Mouse (Mus musculus) embryonic facial prominence, embryonic 13.5 days (tissue): ENCODE data around the gene Eif2d. TPM values are rescaled to one million over a fixed set of nuclear protein-coding genes. Genes with fewer than 3 reads are reported as not detected.
A peak's percentile ranks its signal among the peaks of the same experiment; 100 is the strongest.

ENCODE experiments used
- ATAC-seq: fragments of 200-750 bp; cut with Nextera tagmentation; 2 replicates; pipeline ENCODE4 v1.8.0; 2017; ENCODE audit warnings: low read depth; ENCODE audit not compliant: insufficient number of reproducible peaks, insufficient read depth, low FRiP score, low TSS enrichment
- H3K27ac ChIP-seq: fragments of 300-500 bp; sonication (generic); 2 replicates; pipeline ENCODE4 v1.5.1; 2015; ENCODE audit warnings: moderate library complexity, mild to moderate bottlenecking, inconsistent platforms
- H3K27me3 ChIP-seq: fragments of 300-500 bp; sonication (generic); 2 replicates; pipeline ENCODE4 v1.6.1; 2015; ENCODE audit warnings: mild to moderate bottlenecking, inconsistent platforms
- H3K36me3 ChIP-seq: fragments of 300-500 bp; sonication (generic); 2 replicates; pipeline ENCODE4 v1.6.1; 2015; ENCODE audit warnings: mild to moderate bottlenecking, inconsistent platforms
- H3K4me1 ChIP-seq: fragments of 300-500 bp; sonication (generic); 2 replicates; pipeline ENCODE4 v1.6.1; 2015; ENCODE audit warnings: inconsistent platforms
- H3K4me2 ChIP-seq: fragments of 300-500 bp; sonication (generic); 2 replicates; pipeline ENCODE4 v1.6.1; 2015; ENCODE audit warnings: moderate library complexity, mild to moderate bottlenecking, inconsistent platforms
- H3K4me3 ChIP-seq: fragments of 300-500 bp; sonication (generic); 2 replicates; pipeline ENCODE4 v1.5.1; 2015; ENCODE audit warnings: mild to moderate bottlenecking, inconsistent platforms
- H3K9ac ChIP-seq: fragments of 300-500 bp; sonication (generic); 2 replicates; pipeline ENCODE4 v1.6.1; 2015; ENCODE audit warnings: mild to moderate bottlenecking, inconsistent platforms
- H3K9me3 ChIP-seq: fragments of 300-500 bp; sonication (generic); 2 replicates; pipeline ENCODE4 v1.6.1; 2016; ENCODE audit warnings: inconsistent platforms
- WGBS: fragments of 180-500 bp; shearing (Covaris S2); methylation state at CpG from one replicate; pipeline ENCODE4 v1.1.7; 2015; ENCODE audit warnings: mixed read lengths; 5-methylcytosine and 5-hydroxymethylcytosine counted together
- polyA plus RNA-seq: library from polyadenylated mRNA; unstranded; fragments of >200 nt; fragmentation: Nextera tagmentation; extraction: Ambion mirVana; gene quantifications from 2 replicates; pipeline ENCODE4 v1.2.1, GENCODE M21; 2015

The Eif2d gene
- polyA plus RNA-seq, 1 experiment from 2014 or later = 68.7 TPM

GRCm38 (mm10) chr1:131123522-131124265, 29.3 kb upstream of the Eif2d start:
- ATAC-seq = no peak
- no peaks in the 10 kb centered on the region for H3K9me3 ChIP-seq
- WGBS = 61% methylated on average over 10 of the region's 10 CpGs
- no peaks in the 10 kb centered on the region for H3K27me3 ChIP-seq
- no peak overlapping the region for H3K27ac ChIP-seq
- 0 out of 2 replicates have a peak, but pooled peaks cover 2% of the 10 kb centered on the region for H3K4me1 ChIP-seq
- H3K36me3 ChIP-seq = peaks cover 5% of the 10 kb centered on the region
- H3K4me2 ChIP-seq = no peak overlapping the region
- H3K4me3 ChIP-seq = no peak overlapping the region
- no peak overlapping the region for H3K9ac ChIP-seq

- H3K27ac ChIP-seq = no peak overlapping the region
- H3K4me2 ChIP-seq = no peak overlapping the region
- H3K9me3 ChIP-seq = no peaks in the 10 kb centered on the region
- WGBS = 77% methylated on average over 11 of the region's 11 CpGs
- peaks cover 23% of the 10 kb centered on the region for H3K36me3 ChIP-seq
- H3K9ac ChIP-seq = no peak overlapping the region
- no peak for ATAC-seq
- no peaks in the 10 kb centered on the region for H3K27me3 ChIP-seq
- no peak overlapping the region for H3K4me3 ChIP-seq
- H3K4me1 ChIP-seq = no peaks in the 10 kb centered on the region
Measured at GRCm38 (mm10) chr1:131125987-131126744, 26.8 kb upstream of the Eif2d start.

GRCm38 (mm10) chr1:131134231-131134630, 18.8 kb upstream of the Eif2d start:
- Histone ChIP-seq H3K9me3 (no peaks in the 10 kb centered on the region), H3K4me3 (no peak overlapping the region), H3K4me1 (peaks cover 5% of the 10 kb centered on the region), H3K36me3 (peaks cover 13% of the 10 kb centered on the region), H3K9ac (no peak overlapping the region), H3K27me3 (0 out of 2 replicates have a peak, but pooled peaks cover 3% of the 10 kb centered on the region), H3K27ac (no peak overlapping the region), H3K4me2 (no peak overlapping the region)
- 77% methylated on average over 6 of the region's 6 CpGs for WGBS
- ATAC-seq = no peak

GRCm38 (mm10) chr1:131134942-131135522, 17.9 kb upstream of the Eif2d start:
- Histone ChIP-seq H3K27me3 (0 out of 2 replicates have a peak, but pooled peaks cover 3% of the 10 kb centered on the region), H3K4me3 (no peak overlapping the region), H3K9me3 (no peaks in the 10 kb centered on the region), H3K9ac (0 out of 2 replicates have a peak overlapping the region, but pooled peaks have one; percentile 6), H3K4me2 (no peak overlapping the region), H3K27ac (no peak overlapping the region), H3K36me3 (peaks cover 5% of the 10 kb centered on the region), H3K4me1 (peaks cover 8% of the 10 kb centered on the region)
- no peak for ATAC-seq
- 75% methylated on average over 8 of the region's 8 CpGs for WGBS

- no peak overlapping the region for H3K27ac ChIP-seq
- 0 out of 2 replicates have a peak, but pooled peaks cover 3% of the 10 kb centered on the region for H3K27me3 ChIP-seq
- H3K9me3 ChIP-seq = no peaks in the 10 kb centered on the region
- no peaks in the 10 kb centered on the region for H3K36me3 ChIP-seq
- ATAC-seq = no peak
- H3K9ac ChIP-seq = no peak overlapping the region
- no peak overlapping the region for H3K4me3 ChIP-seq
- H3K4me2 ChIP-seq = no peak overlapping the region
- H3K4me1 ChIP-seq = peaks cover 8% of the 10 kb centered on the region
- WGBS = 73% methylated on average over 10 of the region's 10 CpGs
Measured at GRCm38 (mm10) chr1:131135960-131136629, 16.9 kb upstream of the Eif2d start.

GRCm38 (mm10) chr1:131137111-131137510, 15.9 kb upstream of the Eif2d start:
- no peak overlapping the region for H3K9ac ChIP-seq
- WGBS = 9% methylated on average over 5 of the region's 5 CpGs
- peak overlapping the region; percentile 85; the same call in 1 of the 2 replicates for H3K4me3 ChIP-seq
- H3K4me1 ChIP-seq = peaks cover 8% of the 10 kb centered on the region
- no peaks in the 10 kb centered on the region for H3K9me3 ChIP-seq
- H3K4me2 ChIP-seq = peak overlapping the region; percentile 88
- H3K27me3 ChIP-seq = 0 out of 2 replicates have a peak, but pooled peaks cover 3% of the 10 kb centered on the region
- no peaks in the 10 kb centered on the region for H3K36me3 ChIP-seq
- no peak overlapping the region for H3K27ac ChIP-seq
- no peak for ATAC-seq

GRCm38 (mm10) chr1:131137717-131138118, 15.3 kb upstream of the Eif2d start:
- H3K27ac ChIP-seq = peak overlapping the region; percentile 93; the same call in 1 of the 2 replicates
- H3K9ac ChIP-seq = peak overlapping the region; percentile 74
- peak overlapping the region; percentile 88 for H3K4me2 ChIP-seq
- peaks cover 8% of the 10 kb centered on the region for H3K4me1 ChIP-seq
- peak overlapping the region; percentile 85 for H3K4me3 ChIP-seq
- H3K27me3 ChIP-seq = 0 out of 2 replicates have a peak, but pooled peaks cover 3% of the 10 kb centered on the region
- no peaks in the 10 kb centered on the region for H3K9me3 ChIP-seq
- ATAC-seq = peak; percentile 66; the same call in 1 of the 2 replicates
- under 1% methylated on average over 36 of the region's 36 CpGs for WGBS
- H3K36me3 ChIP-seq = no peaks in the 10 kb centered on the region

GRCm38 (mm10) chr1:131138191-131139016, 14.6 kb upstream of the Eif2d start, which contains the start of gene Dyrk3:
Gene Dyrk3, minus strand, starts transcription at chr1:131138340.
- Histone ChIP-seq H3K27ac (peak within 1 kb of the TSS; percentile 93), H3K36me3 (no peaks in the 10 kb centered on the region), H3K9me3 (no peaks in the 10 kb centered on the region), H3K27me3 (0 out of 2 replicates have a peak, but pooled peaks cover 3% of the 10 kb centered on the region), H3K4me2 (peak within 1 kb of the TSS; percentile 88), H3K4me3 (peak within 1 kb of the TSS; percentile 85), H3K9ac (peak within 1 kb of the TSS; percentile 74), H3K4me1 (peaks cover 8% of the 10 kb centered on the region)
- ATAC-seq = peak; percentile 92
- WGBS = 4% methylated on average over 49 of the region's 49 CpGs

GRCm38 (mm10) chr1:131139102-131140095, 13.6 kb upstream of the Eif2d start:
- Histone ChIP-seq H3K4me3 (peak overlapping the region; percentile 85), H3K9ac (no peak overlapping the region), H3K27me3 (0 out of 2 replicates have a peak, but pooled peaks cover 3% of the 10 kb centered on the region), H3K9me3 (no peaks in the 10 kb centered on the region), H3K27ac (peak overlapping the region; percentile 93; the same call in 1 of the 2 replicates), H3K4me2 (peak overlapping the region; percentile 88), H3K36me3 (no peaks in the 10 kb centered on the region), H3K4me1 (peaks cover 8% of the 10 kb centered on the region)
- no peak for ATAC-seq
- 42% methylated on average over 11 of the region's 11 CpGs for WGBS
